Mouse (Mus musculus) telencephalon, adult 2 months (tissue): Measurements from ENCODE around the gene Kcnj12.

Source experiments
- DNase-seq: peaks from one replicate; pipeline ENCODE4 v3.0.0-alpha.2; 2011; ENCODE audit warnings: low read depth, low spot score

Kcnj12 gene

GRCm38 (mm10) chr11:61022550-61023391 is at the start of gene Kcnj12:
TSS of gene Kcnj12 (plus strand) at chr11:61022564.
- no peak for DNase-seq

DNA sequence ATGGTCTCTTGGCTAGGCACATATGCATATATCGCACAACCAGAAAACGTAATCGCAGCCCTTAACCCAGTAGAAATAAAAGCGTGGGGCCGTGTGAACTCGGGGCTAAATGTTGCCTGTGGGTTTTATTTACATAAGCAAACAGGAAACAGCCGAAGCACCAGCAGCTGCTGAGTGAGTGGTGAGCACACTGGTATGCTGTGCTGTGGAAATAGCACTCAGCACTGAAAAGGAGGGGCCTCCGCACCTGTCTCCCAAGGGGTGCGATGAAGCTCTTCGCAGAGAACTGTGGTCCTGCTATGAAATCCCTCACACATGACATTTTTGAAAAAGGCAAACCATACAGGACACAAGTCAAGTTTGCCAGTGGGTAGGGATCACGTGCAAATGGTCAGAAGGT is 47.3 kb upstream of the Kcnj12 start:
- no peak for DNase-seq

DNA sequence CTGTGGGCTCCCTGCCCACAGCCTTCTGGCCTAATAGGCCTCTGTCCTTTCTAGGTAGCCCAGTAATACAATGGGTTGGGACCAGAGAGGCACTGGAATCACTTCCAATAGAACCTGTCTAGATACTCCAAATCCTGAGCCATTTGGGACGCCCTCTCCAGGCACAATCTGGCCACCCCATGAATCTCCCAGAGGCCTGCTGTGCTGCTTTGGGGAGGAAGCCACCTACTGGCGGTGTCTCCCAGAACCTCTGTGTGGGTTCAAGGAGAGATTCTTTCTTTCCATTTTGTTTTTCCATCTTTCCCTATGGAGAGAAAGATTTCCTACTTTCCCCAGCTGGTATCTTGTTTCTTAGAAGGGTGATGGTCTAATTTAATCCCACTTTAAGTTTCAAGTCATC is 46.1 kb upstream of the Kcnj12 start:
- DNase-seq, result no peak

DNA sequence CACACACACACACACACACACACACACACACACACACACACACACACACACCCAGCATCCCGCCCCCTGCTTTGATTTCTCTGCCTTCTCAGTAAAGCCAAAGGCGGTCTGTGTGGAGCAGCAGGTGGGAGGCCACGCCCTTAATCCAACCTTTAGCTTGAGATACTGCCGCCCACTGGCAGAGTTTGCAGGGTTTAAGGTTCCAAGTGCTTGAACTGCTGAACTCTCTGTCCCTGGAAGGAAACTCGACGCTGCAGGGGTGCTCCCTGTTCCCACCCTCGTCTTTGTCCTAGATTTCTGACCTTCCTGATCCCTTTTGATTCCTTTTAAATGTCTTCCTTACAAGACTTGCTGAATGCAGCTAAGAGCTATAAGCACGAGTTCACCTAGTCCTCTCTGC is 45.6 kb upstream of the Kcnj12 start:
- no peak for DNase-seq

- DNase-seq, result no peak
These were observed 45.2 kb upstream of the Kcnj12 start for GRCm38 (mm10) chr11:60977153-60977552.

DNA sequence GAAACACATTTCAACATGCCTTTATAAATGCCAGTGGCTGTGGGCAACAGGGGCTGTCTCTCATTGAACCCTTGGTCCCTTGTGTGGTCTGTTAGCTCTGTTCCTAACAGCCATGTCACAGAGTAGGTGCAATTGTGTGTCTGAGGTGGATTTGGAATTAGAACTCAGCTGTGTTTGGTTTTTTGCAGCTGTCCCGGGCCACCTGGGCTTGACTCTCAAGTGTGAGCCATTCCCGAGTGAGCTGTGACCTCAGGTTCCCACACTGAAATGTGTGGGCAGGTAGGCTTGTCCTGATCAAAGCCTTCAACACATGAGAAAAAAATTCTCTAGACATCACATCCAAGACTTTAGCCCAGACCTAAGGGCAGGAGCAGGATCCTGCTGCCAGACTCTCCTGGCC is 43.7 kb upstream of the Kcnj12 start:
- no peak for DNase-seq

GRCm38 (mm10) chr11:60979788-60980187 is 42.6 kb upstream of the Kcnj12 start:
- no peak for DNase-seq

- no peak for DNase-seq
These were observed 40.5 kb upstream of the Kcnj12 start for GRCm38 (mm10) chr11:60981693-60982486.

GRCm38 (mm10) chr11:60984912-60985558 is 37.3 kb upstream of the Kcnj12 start:
- no peak for DNase-seq

GRCm38 (mm10) chr11:60990428-60990827 is 31.9 kb upstream of the Kcnj12 start:
- no peak for DNase-seq

GRCm38 (mm10) chr11:61002736-61003135 is 19.6 kb upstream of the Kcnj12 start:
- DNase-seq, result no peak

GRCm38 (mm10) chr11:61004046-61004445 is 18.3 kb upstream of the Kcnj12 start:
- no peak for DNase-seq

- no peak for DNase-seq
These were observed 17.6 kb upstream of the Kcnj12 start for GRCm38 (mm10) chr11:61004781-61005180.

DNA sequence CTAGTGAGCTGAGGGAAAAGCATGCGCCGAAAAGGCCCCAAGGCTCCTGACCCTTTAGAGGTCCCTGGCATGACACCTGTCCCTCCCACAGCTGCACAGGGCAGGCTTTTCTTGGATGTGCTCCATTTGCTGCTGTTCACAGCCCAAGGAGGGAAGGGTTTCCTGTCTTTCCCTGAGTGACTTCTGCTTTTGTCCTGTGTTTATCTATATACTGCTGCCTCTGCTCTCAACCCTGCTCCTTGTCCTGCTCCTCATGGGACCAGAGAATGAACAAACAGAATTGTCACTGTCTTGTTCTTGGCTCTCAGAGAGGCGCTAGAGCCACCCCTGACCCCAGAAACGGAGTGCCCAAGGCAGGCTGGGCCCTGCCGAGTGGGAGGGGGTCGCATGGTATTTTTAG is 17.0 kb upstream of the Kcnj12 start:
- no peak for DNase-seq

DNA sequence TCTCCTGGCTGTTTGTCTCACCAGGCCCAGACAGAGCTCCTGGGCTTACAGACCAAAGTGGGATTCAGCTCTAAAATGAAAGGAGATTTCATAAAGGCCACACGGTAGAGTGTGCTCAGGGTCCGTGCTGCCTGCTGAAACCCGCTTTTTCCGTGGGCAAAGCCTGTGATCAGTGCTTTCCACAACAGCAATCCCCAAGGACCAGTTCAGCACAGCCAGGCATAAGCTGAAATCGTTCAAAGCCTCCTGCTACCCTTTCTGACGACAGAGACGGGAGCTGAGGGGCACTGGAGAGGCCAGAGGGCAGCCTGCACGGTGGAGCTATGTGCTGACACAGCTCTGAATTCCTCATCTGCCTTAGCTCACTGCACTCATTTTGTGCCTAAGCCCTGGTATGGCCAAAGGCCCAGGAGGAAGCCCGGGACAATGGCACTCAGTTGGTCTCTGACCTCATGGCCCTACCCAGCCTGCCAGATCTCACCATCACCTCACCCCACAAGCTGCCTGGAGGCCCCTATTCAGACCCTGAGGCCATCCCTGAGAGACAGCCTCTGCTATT is 10.5 kb upstream of the Kcnj12 start:
- no peak for DNase-seq

- no peak for DNase-seq
These were observed 5.4 kb upstream of the Kcnj12 start for GRCm38 (mm10) chr11:61016866-61017398.

DNA sequence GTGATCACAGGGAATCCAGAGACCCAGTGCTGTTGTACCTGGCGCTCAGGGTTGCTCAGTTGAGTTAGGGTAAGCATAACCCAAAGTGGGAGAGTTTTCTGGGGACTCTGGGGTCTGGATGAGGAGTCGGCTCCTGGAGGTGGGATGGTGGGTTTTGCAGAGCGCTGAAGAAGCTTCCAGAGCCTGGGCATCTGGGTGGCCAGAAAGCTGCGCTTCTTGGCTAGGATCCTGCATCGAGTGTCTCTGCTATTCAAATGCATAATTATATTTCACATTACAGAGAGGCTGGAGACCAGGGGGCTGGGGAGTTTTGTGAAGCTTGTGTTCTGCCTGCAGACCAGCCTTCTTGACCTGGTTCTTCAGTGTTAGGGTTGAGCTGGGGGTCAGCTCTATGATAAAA is 1.2 kb upstream of the Kcnj12 start:
- DNase-seq, result no peak

- DNase-seq, result peak; percentile 27
These were observed 451 bp upstream of the Kcnj12 start for GRCm38 (mm10) chr11:61021676-61022549.

DNA sequence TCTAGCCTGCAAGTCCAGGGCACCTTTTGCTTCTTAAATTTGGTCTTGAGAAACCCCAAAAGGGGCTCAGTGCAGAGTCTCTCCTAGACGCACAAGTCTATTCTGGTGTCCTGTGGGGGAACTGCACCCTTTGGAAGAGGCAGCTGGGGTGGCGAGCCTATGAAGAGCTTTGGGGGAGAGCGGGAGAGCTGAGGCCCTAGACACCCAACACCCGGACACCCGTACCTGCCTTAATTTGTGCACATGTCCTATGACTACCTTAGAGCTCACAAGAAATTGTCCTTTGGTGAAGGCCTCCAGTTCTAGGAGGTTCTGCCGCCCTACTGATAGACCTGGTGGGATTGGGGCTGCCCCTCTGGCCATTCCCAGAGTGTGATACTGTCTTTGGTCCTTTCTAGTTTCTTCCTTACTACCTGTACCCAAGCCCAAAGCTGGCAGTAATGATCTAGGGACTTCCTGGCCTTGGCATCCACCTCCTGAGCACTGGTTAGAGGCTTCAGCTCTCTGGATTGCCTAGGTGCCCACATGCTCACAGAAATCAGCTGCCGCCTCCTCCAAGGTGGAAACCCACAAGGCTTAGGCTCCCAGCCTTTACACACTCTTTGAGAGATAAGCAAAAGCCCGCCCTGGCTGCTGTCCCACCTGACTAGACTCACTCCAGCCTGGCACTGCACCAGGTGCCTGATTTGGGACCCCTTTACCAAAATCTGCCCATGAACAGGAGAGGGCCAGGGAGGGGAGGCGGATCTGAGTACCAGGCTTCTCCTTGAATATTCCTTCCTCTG is 1.2 kb downstream of the Kcnj12 start:
- no peak for DNase-seq

- no peak for DNase-seq
These were observed 2.0 kb downstream of the Kcnj12 start for GRCm38 (mm10) chr11:61024388-61024787.
